Mouse (Mus musculus) MEL (cell line): ENCODE results near the gene Als2. TPM values are rescaled to one million over a fixed set of nuclear protein-coding genes. Genes with fewer than 3 reads are reported as not detected.

Experiments
- DNase-seq: peaks from one replicate; pipeline ENCODE4 v3.0.0; 2011; ENCODE audit warnings: low read depth, low spot score
- H3K27ac ChIP-seq: 2 replicates; pipeline ENCODE4 v1.5.1; 2012; ENCODE audit warnings: low read depth, mild to moderate bottlenecking, control low read depth, low read length, moderate library complexity; ENCODE audit not compliant: control insufficient read depth
- H3K27me3 ChIP-seq, 2 experiments: fragments of 150-350 bp in 1 of 2; sonication (generic) in 1 of 2; 2 replicates each; pipeline ENCODE4 v1.6.1; 2012; ENCODE audit warnings: low read length in 2 of 2, mild to moderate bottlenecking in 2 of 2, improper control_type of control experiment in 1 of 2, moderate library complexity in 1 of 2; ENCODE audit not compliant: insufficient read depth in 2 of 2, control insufficient read depth in 1 of 2
- H3K36me3 ChIP-seq, 2 experiments: 2 replicates each; pipeline ENCODE4 v1.6.1; 2012 to 2014; ENCODE audit warnings: low read length in 2 of 2, improper control_type of control experiment in 1 of 2, inconsistent platforms in 1 of 2, mild to moderate bottlenecking in 1 of 2; ENCODE audit not compliant: insufficient read depth in 2 of 2, control insufficient read depth in 1 of 2
- H3K4me1 ChIP-seq, 2 experiments: fragments of 150-350 bp in 1 of 2; sonication (generic) in 1 of 2; 2 replicates each; pipeline ENCODE4 v1.6.1; 2012; ENCODE audit warnings: low read length in 2 of 2, improper control_type of control experiment in 1 of 2, mild to moderate bottlenecking in 1 of 2; ENCODE audit not compliant: insufficient read depth in 2 of 2, control insufficient read depth in 1 of 2
- H3K4me3 ChIP-seq, 2 experiments: fragments of 150-350 bp in 1 of 2; sonication (generic) in 1 of 2; 2 replicates each; pipeline ENCODE4 v1.5.1; 2012; ENCODE audit warnings: low read depth in 2 of 2, low read length in 2 of 2, mild to moderate bottlenecking in 2 of 2, moderate library complexity in 2 of 2, control low read depth in 1 of 2, improper control_type of control experiment in 1 of 2; ENCODE audit not compliant: control insufficient read depth in 1 of 2, insufficient read depth in 1 of 2
- H3K79me2 ChIP-seq: 2 replicates; pipeline ENCODE4 v1.6.1; 2012; ENCODE audit warnings: mild to moderate bottlenecking, low read length, moderate library complexity; ENCODE audit not compliant: control insufficient read depth, poor library complexity, insufficient read depth
- H3K9ac ChIP-seq: 2 replicates; pipeline ENCODE4 v1.6.1; 2012; ENCODE audit warnings: low read depth, mild to moderate bottlenecking, control low read depth, low read length, moderate library complexity; ENCODE audit not compliant: control insufficient read depth, poor library complexity, severe bottlenecking
- H3K9me3 ChIP-seq: fragments of 150-350 bp; sonication (generic); replicated peaks from 2 replicates; pipeline ENCODE4 v1.6.1; 2012; ENCODE audit warnings: mild to moderate bottlenecking, low read length, improper control_type of control experiment, moderate library complexity; ENCODE audit not compliant: insufficient read depth
- BHLHE40 ChIP-seq: IDR thresholded peaks from 2 replicates; pipeline ENCODE4 v1.6.1; 2012; ENCODE audit warnings: low read depth, mild to moderate bottlenecking, inconsistent platforms, low read length, improper control_type of control experiment, borderline replicate concordance
- CHD1 ChIP-seq: IDR thresholded peaks from 2 replicates; pipeline ENCODE4 v1.6.1; 2012; ENCODE audit warnings: low read depth, mild to moderate bottlenecking, inconsistent platforms, low read length, improper control_type of control experiment
- CHD2 ChIP-seq: IDR thresholded peaks from 2 replicates; pipeline ENCODE4 v1.6.1; 2011; ENCODE audit warnings: low read length, improper control_type of control experiment
- CTCF ChIP-seq, 3 experiments: IDR thresholded peaks in 2 of 3; conservative IDR thresholded peaks in 1 of 3; 2 replicates each; pipeline ENCODE4 v1.5.1; 2011 to 2012; ENCODE audit warnings: low read length in 3 of 3, low read depth in 2 of 3, mild to moderate bottlenecking in 2 of 3, improper control_type of control experiment in 1 of 3, inconsistent platforms in 1 of 3, mixed read lengths in 1 of 3, moderate library complexity in 1 of 3; ENCODE audit not compliant: control insufficient read depth in 1 of 3, insufficient read depth in 1 of 3, poor library complexity in 1 of 3, severe bottlenecking in 1 of 3
- ELF1 ChIP-seq: IDR thresholded peaks from 2 replicates; pipeline ENCODE4 v1.6.1; 2014; ENCODE audit warnings: low read depth, mild to moderate bottlenecking, inconsistent platforms, low read length, improper control_type of control experiment, moderate library complexity
- EP300 ChIP-seq, 2 experiments: IDR thresholded peaks; 2 replicates each; pipeline ENCODE4 v1.6.1; 2011; ENCODE audit warnings: improper control_type of control experiment in 2 of 2, low read length in 2 of 2, low read depth in 1 of 2, mild to moderate bottlenecking in 1 of 2
- ETS1 ChIP-seq: IDR thresholded peaks from 2 replicates; pipeline ENCODE4 v1.6.1; 2012; ENCODE audit warnings: low read depth, mild to moderate bottlenecking, inconsistent platforms, low read length, improper control_type of control experiment, moderate library complexity
- GABPA ChIP-seq: IDR thresholded peaks from 2 replicates; pipeline ENCODE4 v1.6.1; 2012; ENCODE audit warnings: low read depth, mild to moderate bottlenecking, inconsistent platforms, low read length, improper control_type of control experiment, moderate library complexity
- JUND ChIP-seq: IDR thresholded peaks from 2 replicates; pipeline ENCODE4 v1.6.1; 2011; ENCODE audit warnings: low read depth, mild to moderate bottlenecking, improper control_type of control experiment, low read length
- KAT2A ChIP-seq: conservative IDR thresholded peaks from 2 replicates; pipeline ENCODE4 v1.6.1; 2012; ENCODE audit warnings: low read depth, low read length, improper control_type of control experiment, inconsistent platforms
- MAX ChIP-seq: IDR thresholded peaks from 2 replicates; pipeline ENCODE4 v1.6.1; 2011; ENCODE audit warnings: low read length, improper control_type of control experiment
- MXI1 ChIP-seq: IDR thresholded peaks from 2 replicates; pipeline ENCODE4 v1.6.1; 2011; ENCODE audit warnings: mild to moderate bottlenecking, low read depth, low read length, improper control_type of control experiment
- NELFE ChIP-seq: IDR thresholded peaks from 2 replicates; pipeline ENCODE4 v1.6.1; 2011; ENCODE audit warnings: low read depth, low read length, improper control_type of control experiment
- NRF1 ChIP-seq: IDR thresholded peaks from 2 replicates; pipeline ENCODE4 v1.6.1; 2014; ENCODE audit warnings: low read depth, mild to moderate bottlenecking, inconsistent platforms, low read length, improper control_type of control experiment, moderate library complexity; ENCODE audit not compliant: poor library complexity, insufficient read depth, severe bottlenecking
- POLR2A ChIP-seq, 2 experiments: IDR thresholded peaks; 2 replicates each; pipeline ENCODE4 v1.6.1; 2011 to 2012; ENCODE audit warnings: low read length in 2 of 2, mild to moderate bottlenecking in 2 of 2, control low read depth in 1 of 2, improper control_type of control experiment in 1 of 2, low read depth in 1 of 2, moderate library complexity in 1 of 2; ENCODE audit not compliant: control insufficient read depth in 1 of 2, insufficient read depth in 1 of 2, poor library complexity in 1 of 2
- POLR2AphosphoS2 ChIP-seq: IDR thresholded peaks from 2 replicates; pipeline ENCODE4 v1.6.1; 2011; ENCODE audit warnings: low read length, improper control_type of control experiment
- POLR2AphosphoS5 ChIP-seq: IDR thresholded peaks from 2 replicates; pipeline ENCODE4 v1.6.1; 2012; ENCODE audit warnings: low read depth, borderline replicate concordance, mild to moderate bottlenecking, inconsistent platforms, low read length, moderate library complexity, mixed read lengths
- RAD21 ChIP-seq: IDR thresholded peaks from 2 replicates; pipeline ENCODE4 v1.6.1; 2011; ENCODE audit warnings: mild to moderate bottlenecking, low read depth, low read length, improper control_type of control experiment
- RCOR1 ChIP-seq: IDR thresholded peaks from 2 replicates; pipeline ENCODE4 v1.6.1; 2012; ENCODE audit warnings: low read depth, mild to moderate bottlenecking, inconsistent platforms, low read length, improper control_type of control experiment
- SIN3A ChIP-seq: IDR thresholded peaks from 2 replicates; pipeline ENCODE4 v1.6.1; 2012; ENCODE audit warnings: low read length, improper control_type of control experiment, inconsistent platforms
- UBTF ChIP-seq: IDR thresholded peaks from 2 replicates; pipeline ENCODE4 v1.6.1; 2012; ENCODE audit warnings: low read depth, mild to moderate bottlenecking, inconsistent platforms, low read length, improper control_type of control experiment, moderate library complexity, borderline replicate concordance; ENCODE audit not compliant: insufficient read depth
- USF1 ChIP-seq: IDR thresholded peaks from 2 replicates; pipeline ENCODE4 v1.6.1; 2014; ENCODE audit warnings: low read depth, mild to moderate bottlenecking, inconsistent platforms, low read length, improper control_type of control experiment, moderate library complexity
- USF2 ChIP-seq, 2 experiments: IDR thresholded peaks; 2 replicates each; pipeline ENCODE4 v1.6.1; 2011 to 2012; ENCODE audit warnings: improper control_type of control experiment in 2 of 2, low read length in 2 of 2, borderline replicate concordance in 1 of 2, inconsistent platforms in 1 of 2, low read depth in 1 of 2, mild to moderate bottlenecking in 1 of 2; ENCODE audit not compliant: insufficient read depth in 1 of 2
- ZC3H11A ChIP-seq: IDR thresholded peaks from 2 replicates; pipeline ENCODE4 v1.6.1; 2012; ENCODE audit warnings: low read depth, mild to moderate bottlenecking, inconsistent platforms, low read length, improper control_type of control experiment
- polyA plus RNA-seq, 2 experiments: library from polyadenylated mRNA; stranded (reverse) in 1 of 2; unstranded in 1 of 2; fragments of >175 nt in 1 of 2; fragments of >200 nt in 1 of 2; gene quantifications; 2 replicates each; pipeline versions ENCODE4 v1.2.1 to v1.2.4; 2012; ENCODE audit warnings: low replicate concordance in 2 of 2, low read depth in 1 of 2; ENCODE audit not compliant: insufficient read length in 2 of 2, insufficient read depth in 1 of 2, missing spikeins in 1 of 2
- total RNA-seq: library from RNA; depleted of rRNA; stranded (reverse); fragments of 300-350 nt; gene quantifications from 2 replicates; pipeline ENCODE4 v1.2.3, GENCODE M21; 2012

Gene Als2
- total and polyA plus RNA-seq, 3 experiments = 7.4 to 8.5 TPM; not detected in 1

DNA sequence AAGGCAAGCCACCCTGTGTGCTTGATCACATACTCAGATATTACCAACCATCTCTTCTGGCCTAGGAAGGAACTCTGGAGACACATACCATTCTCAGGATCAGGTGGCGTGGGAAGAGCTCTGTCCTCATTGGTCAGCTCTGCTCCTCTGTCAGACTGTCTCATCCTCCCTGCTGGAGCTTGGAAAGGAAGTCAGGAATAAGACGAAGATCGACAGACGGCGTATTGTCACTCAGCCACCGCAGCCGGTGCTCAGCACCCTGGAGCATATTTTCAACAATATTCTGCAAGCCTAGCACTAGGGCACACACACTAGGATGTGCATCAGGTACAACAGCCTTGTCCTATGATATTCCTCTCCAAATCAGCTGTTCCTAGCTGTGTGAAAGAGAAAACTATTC lies 78.5 kb downstream of the Als2 start (continued):
- no peak for TF ChIP-seq USF1
- no peak for TF ChIP-seq CHD2

DNA sequence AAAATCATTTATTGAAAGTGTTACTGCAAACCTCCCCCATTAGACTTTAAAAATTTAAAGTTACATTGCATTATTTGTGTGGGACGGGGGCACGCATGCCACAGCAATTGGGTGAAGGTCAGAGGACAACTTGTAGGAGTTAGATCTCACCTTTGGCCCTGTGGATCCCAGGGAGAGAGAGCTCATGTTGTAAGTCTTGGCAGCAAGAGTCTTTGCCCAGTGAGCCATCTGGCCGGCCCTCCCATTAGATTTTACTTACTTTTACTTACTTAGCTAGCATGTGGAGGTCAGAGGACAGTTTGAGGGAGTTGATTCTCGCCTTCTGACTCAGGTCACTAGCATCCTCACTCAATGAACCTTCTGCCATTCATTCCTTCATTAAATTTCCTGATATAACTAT lies 79.2 kb downstream of the Als2 start:
- H3K9ac ChIP-seq = no peak overlapping the region
- DNase-seq = no peak
- no peak overlapping the region for H3K27ac ChIP-seq
- H3K36me3 ChIP-seq = no peaks in the 10 kb centered on the region
- H3K27me3 ChIP-seq = peaks cover 0 to 3% of the 10 kb centered on the region in 2 experiments; a peak in 2 of 4 replicates
- H3K79me2 ChIP-seq = no peaks in the 10 kb centered on the region
- H3K4me1 ChIP-seq = no peaks in the 10 kb centered on the region; a peak in 1 of 4 replicates
- no peaks in the 10 kb centered on the region for H3K9me3 ChIP-seq
- no peak for TF ChIP-seq JUND
- no peak for TF ChIP-seq POLR2A (IDR thresholded peaks at IDR 0.05; ENCODE audit: control insufficient read depth in 1 of 2, insufficient read depth in 1 of 2, low read depth in 1 of 2, low read length in 2 of 2, poor library complexity in 1 of 2)
- no peak for TF ChIP-seq NRF1
- no peak for TF ChIP-seq ELF1
- no peak for TF ChIP-seq POLR2AphosphoS2
- TF ChIP-seq BHLHE40 = no peak
- TF ChIP-seq KAT2A = no peak
- no peak for TF ChIP-seq MAX
- TF ChIP-seq POLR2AphosphoS5 = no peak
- no peak for TF ChIP-seq NELFE
- no peak for TF ChIP-seq RAD21
- H3K4me3 ChIP-seq = no peak overlapping the region

DNA sequence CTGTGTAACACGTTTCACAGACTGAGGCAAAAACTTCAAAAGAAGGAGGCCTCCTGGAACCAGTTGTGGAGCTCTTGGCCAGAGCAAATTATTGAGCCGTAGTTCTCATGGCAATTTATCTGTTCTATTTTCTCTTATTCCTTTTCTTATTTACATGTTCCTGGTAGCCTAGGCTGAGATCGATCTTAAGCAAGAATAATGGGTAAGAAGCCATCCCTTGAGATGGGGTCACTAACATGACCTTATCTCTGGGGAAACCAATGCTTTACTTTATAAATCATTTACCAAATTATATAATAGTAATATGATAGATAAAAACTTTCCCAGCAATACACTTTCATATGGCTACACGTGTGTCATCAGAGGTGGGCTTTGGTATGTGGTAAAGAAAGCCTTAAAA lies 84.7 kb downstream of the Als2 start:
- DNase-seq = no peak
- Histone ChIP-seq H3K9ac (no peak overlapping the region), H3K36me3 (no peaks in the 10 kb centered on the region), H3K9me3 (no peaks in the 10 kb centered on the region), H3K27ac (no peak overlapping the region), H3K4me3 (no peak overlapping the region), H3K27me3 (peaks cover 0 to 3% of the 10 kb centered on the region in 2 experiments; a peak in 3 of 4 replicates), H3K4me1 (no peaks in the 10 kb centered on the region), H3K79me2 (no peaks in the 10 kb centered on the region)
- TF ChIP-seq RAD21 = no peak
- TF ChIP-seq USF2 (IDR thresholded peaks at IDR 0.05; ENCODE audit: borderline replicate concordance in 1 of 2, insufficient read depth in 1 of 2, low read depth in 1 of 2, low read length in 2 of 2) = no peak
- no peak for TF ChIP-seq EP300 (IDR thresholded peaks at IDR 0.05; ENCODE audit: low read depth in 1 of 2, low read length in 2 of 2)
- TF ChIP-seq JUND = no peak
- TF ChIP-seq MXI1 = no peak
- TF ChIP-seq ZC3H11A = no peak
- TF ChIP-seq CTCF (IDR thresholded peaks at IDR 0.05 in 2 of 3, conservative IDR thresholded peaks at IDR 0.05 in 1 of 3; ENCODE audit: control insufficient read depth in 1 of 3, insufficient read depth in 1 of 3, low read depth in 2 of 3, low read length in 3 of 3, poor library complexity in 1 of 3, severe bottlenecking in 1 of 3) = no peak
- TF ChIP-seq CHD2 = no peak
- no peak for TF ChIP-seq RCOR1
- no peak for TF ChIP-seq NRF1
- TF ChIP-seq ETS1 = no peak
- no peak for TF ChIP-seq NELFE
- TF ChIP-seq POLR2A (IDR thresholded peaks at IDR 0.05; ENCODE audit: control insufficient read depth in 1 of 2, insufficient read depth in 1 of 2, low read depth in 1 of 2, low read length in 2 of 2, poor library complexity in 1 of 2) = no peak
- no peak for TF ChIP-seq SIN3A
- TF ChIP-seq GABPA = no peak
- no peak for TF ChIP-seq CHD1
- TF ChIP-seq UBTF = no peak
- TF ChIP-seq, all 39 proteins: peak for 0
